Mouse (Mus musculus) right cerebral cortex, postnatal 14 days (tissue): Measurements from ENCODE around the gene Mdm1.
A peak's percentile ranks its signal among the peaks of the same experiment; 100 is the strongest.

Source experiments
- DNase-seq: peaks from one replicate; pipeline ENCODE4 v3.0.0; 2022

Mdm1 gene

GRCm38 (mm10) chr10:118141018-118141883 lies at the start of gene Mdm1:
Gene Mdm1 (plus strand): TSS chr10:118141811.
- DNase-seq: peak; percentile 95

DNA sequence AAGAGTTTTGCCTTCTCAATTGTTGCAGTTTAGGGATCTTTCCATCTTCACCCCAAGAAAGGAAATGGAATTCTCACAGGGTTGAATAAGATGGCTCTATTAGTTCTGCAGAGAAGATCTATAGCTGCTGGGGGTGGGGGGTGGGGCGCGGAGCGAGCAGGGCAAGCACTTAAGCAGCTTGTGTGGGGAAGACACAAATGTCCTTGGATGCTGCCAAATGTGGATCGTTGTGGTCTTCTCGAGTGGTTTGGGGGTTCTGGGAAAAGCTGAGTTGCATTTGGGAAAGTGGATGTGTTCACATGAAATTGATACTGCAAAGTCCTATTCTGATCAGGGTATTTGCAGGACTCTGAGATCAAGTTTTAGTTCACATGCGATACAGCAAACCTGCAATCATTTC lies 48.9 kb upstream of the Mdm1 start:
- no peak for DNase-seq

DNA sequence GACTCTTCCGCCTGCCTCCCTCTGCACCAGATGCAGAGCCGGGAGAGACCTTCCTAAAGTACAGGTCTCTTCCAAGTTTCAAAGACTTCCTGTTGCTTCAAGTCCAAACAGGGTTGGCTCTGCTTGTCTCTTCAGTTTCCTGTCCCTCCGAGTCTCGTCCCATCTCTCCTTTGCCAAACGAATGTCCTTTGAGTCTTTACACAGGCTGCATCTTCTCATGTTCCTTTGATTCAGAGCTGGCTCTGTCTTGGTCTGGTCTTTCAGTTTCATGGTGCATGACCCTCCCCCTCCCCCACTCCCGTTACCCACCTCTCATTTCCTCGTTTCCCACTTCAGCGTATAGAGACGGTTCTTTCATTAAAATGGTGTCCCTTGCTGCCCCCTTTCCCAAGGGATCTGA lies 47.9 kb upstream of the Mdm1 start:
- DNase-seq: no peak

GRCm38 (mm10) chr10:118094853-118095252 lies 46.8 kb upstream of the Mdm1 start:
- no peak for DNase-seq

- DNase-seq: no peak
Observed at GRCm38 (mm10) chr10:118096223-118096622, 45.4 kb upstream of the Mdm1 start.

DNA sequence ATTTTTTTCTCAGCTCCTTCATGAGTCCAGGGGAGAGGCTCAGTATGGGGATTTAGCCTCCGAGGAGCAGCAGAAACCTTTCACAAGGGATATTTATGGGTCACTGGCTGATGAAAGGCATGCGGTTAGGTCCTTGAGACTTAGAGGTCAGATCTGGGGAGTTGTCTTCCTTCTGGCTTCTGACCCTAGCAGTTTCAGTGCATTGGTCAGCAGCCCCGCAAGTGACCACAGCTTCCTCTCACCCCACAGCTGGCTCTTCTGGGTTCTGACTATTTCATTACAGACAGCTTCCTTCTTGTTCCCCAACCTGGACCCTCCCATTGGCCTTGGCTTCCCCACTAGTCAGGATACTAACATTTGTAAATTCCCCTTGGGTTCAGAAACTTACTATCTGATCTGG lies 43.7 kb upstream of the Mdm1 start:
- no peak for DNase-seq

GRCm38 (mm10) chr10:118100570-118100969 lies 41.0 kb upstream of the Mdm1 start:
- no peak for DNase-seq

GRCm38 (mm10) chr10:118101056-118101455 lies 40.6 kb upstream of the Mdm1 start:
- no peak for DNase-seq

DNA sequence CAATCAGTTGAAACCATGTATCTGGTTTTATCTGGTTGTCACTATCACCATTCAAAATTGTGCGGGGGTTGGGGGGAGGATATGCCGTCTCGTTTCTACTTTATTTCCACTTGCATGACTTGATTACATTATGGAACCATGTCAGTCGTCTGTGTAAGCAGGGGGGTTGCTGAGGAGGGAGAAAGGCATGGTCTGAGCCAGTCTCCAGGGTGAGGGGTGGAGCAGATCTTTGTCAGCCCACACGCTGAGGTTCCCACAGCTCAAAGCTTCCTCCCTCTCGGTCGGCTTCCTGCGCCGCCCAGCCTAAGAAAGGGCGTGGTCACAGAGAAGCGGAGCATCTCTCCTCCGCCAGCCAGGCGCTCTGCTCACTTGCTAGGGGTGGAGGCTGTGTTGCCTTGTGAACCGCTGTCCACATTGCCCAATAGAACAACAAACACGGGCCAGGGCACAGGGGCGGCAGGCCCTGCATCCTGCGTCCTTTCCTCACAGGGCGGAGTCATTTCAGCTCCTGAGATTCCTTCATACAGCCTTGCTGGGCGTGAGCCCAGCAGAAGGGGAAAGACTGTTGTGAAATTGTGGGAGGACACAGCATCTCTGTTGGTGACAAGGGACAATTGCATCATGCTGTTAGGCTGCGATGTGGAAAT lies 38.5 kb upstream of the Mdm1 start:
- DNase-seq: peak; percentile 76

DNA sequence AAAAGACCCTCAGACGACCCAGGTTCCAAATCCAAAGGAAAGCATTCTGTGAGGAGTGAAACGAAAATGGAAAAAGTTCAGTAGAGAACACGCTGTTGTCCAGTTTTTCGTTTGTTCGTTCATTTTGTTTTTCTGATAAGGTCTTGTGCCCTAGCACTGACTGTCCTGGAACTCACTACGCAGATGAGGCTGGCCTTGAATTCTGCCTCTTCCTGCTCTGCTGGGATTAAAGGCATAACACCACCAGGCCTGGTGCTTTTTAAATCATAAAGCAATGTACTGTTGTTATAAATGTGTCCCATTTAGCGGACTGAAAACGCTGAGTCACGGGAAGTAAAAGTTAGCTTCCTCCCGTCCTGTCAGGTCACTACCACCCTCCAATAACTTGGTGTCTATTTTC lies 37.7 kb upstream of the Mdm1 start:
- DNase-seq: no peak

DNA sequence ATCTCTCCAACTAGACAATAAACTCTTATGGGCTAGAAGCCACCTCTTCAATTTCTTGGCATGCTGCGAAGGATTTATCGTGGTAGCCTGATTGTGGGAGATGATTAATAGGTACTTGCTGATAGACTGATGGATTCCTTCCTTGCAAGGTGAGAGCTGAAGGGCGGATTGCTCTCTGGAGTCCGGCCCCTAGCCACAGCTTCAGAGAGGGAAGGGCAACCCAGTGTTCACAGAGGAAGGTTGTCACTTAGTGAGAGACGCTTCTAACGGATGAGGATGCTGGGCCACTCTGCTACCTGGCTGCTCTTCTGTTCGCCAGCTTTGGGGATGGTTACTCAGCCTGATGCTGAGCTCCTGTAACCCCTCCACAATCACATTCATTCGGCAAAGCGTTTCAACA lies 34.6 kb upstream of the Mdm1 start:
- no peak for DNase-seq

- no peak for DNase-seq
Observed at GRCm38 (mm10) chr10:118110006-118110920, 31.3 kb upstream of the Mdm1 start.

DNA sequence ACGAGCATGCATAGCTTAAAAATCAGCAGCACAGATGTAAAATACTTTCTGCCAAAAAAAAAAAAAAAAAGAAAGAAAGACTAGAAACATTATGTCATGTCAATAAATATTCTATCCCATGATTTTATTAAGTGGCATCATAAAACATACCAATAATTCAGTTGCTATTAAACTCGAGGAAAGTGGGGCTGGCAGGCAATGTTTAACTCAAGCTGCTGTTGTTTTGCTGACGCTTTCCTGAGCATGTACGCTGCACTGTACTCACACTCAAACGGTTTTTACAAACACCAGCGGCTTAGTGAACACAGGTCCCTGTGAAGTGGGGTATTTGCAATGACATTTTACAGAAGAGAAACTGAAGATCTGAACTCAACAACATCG lies 30.7 kb upstream of the Mdm1 start:
- no peak for DNase-seq

- no peak for DNase-seq
Observed at GRCm38 (mm10) chr10:118111621-118112020, 30.0 kb upstream of the Mdm1 start.

DNA sequence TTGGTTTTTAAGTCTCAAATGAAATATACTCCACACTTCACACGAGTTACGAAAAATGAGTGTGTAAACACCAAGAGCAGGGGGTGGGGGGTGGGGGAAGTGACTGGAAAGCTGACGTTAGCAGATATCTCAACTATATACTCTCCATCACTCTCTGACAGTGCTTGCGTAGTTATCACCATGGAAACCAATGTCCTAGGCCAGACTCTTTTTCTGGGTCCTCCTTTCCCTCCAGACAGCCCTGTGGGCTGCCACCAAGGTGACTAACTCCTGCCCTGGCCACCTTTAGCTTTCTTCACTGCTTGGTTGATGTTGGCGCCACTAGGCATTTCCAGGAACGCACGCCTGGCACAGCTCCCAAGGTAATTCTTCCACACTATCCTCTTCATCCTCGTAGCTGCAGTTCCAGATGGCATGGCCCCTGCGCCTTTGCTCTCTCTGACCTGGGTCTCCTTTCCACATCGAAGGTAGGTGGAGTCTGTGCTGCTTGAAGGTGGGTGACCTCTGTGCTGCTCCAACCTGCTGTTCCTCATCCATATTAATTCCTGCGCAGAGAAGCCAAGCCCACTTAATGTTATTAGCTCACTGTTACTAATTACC lies 29.2 kb upstream of the Mdm1 start:
- no peak for DNase-seq

DNA sequence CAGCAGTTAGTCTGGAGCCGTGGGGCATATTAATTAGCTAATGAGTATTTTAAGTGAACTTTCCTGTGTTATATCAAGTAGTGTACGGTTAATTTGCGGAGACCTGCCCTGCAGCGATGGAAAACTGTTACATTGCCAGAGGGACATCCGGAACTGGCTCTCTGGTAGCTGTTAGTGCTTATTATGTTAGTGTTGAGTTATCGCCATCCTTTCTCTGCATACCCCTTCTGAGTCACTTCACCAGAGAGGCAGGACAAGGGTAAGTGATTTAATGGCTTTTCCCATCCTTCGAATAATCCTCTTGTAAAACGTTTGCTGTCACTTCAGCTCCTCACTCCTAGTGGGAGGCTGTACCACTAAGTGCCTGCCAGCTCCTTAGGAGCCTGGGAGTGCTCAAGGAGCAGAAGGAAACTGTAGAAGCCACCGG lies 28.3 kb upstream of the Mdm1 start:
- DNase-seq: no peak

DNA sequence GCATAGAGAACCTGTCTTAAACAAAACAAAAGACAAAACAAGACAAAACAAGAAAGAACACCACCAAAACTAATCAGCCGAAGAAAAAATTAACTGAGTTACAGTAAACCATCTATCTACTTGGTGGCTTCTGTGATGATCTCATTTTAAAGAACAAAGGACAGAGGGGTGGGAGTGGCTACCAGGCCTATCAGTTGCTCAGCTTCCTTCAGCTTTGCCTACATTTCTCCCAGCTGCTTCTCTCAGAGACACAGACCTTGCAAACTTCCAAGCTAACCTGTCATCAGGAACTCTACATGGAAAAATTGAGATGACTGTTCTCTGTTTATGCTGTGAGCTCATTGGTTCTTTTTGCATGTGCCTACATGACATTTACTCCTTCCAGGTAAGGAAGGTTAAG lies 27.3 kb upstream of the Mdm1 start:
- DNase-seq: no peak

GRCm38 (mm10) chr10:118116456-118116855 lies 25.2 kb upstream of the Mdm1 start:
- no peak for DNase-seq

GRCm38 (mm10) chr10:118121047-118121936 lies 20.3 kb upstream of the Mdm1 start:
- no peak for DNase-seq

DNA sequence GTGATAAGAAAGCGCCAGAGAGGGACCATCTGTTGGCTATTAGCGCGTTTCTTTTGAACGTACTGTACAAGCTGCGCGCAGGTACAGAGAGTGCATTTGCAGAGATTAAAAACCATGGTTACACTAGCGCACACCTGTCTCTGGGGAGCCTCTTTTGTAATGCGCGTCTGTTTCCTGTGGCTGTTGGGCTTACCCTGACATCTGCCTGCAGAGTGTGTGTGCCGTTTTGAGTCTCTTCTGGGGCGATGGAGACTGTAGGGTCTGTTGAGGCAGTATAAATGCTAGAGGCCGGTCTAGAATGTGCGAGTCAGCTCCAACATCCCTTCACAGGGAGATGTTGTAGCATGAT lies 19.7 kb upstream of the Mdm1 start:
- DNase-seq: no peak

DNA sequence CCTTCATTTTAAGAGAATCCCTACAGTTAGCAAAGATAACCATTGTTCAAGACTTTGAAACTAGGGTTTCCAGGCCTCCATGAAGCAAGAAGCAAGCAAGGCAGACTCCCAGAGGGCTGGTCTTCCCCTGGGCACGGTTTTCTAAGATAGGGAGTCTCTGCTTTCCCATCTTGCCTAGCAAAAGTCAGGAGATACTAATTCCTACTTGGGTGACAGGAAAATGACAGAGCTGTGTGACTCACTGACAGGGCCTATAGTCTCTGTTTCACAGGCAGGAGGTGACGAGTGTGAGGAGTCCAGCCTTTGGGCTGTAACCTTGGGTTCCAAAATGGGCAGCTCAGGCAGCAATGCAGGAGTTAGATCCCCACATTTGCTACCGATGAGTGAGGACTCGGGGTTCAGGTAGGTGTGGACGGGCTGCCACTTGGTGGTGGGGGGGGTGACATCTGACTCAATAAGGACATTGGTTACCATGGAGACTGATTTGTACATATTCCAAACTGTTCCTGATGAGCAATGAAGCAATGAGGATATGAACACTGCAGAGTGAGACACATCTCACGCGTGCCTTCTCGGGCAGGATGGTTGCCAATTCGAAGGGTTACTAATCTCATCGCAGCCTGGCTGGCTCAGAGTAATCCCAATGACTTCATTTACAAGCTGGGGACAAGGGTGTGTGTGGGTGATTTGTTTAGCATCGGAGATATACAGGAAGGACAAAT lies 19.0 kb upstream of the Mdm1 start:
- DNase-seq: no peak
